Mouse (Mus musculus): Measurements from ENCODE around the gene Nat8f2. TPM values are rescaled to one million over a fixed set of nuclear protein-coding genes. Genes with fewer than 3 reads are reported as not detected.

The Nat8f2 gene
- polyA plus RNA-seq, 1 experiment from 2014 or later = not detected

- Histone ChIP-seq H3K4me3 (ENCODE audit: low read depth, low read length) (no peak overlapping the region), H3K9me3 (ENCODE audit: control insufficient read depth, low read length) (no peaks in the 10 kb centered on the region), H3K4me1 (replicated peaks; ENCODE audit: control insufficient read depth, insufficient read depth, low read length) (no peaks in the 10 kb centered on the region), H3K36me3 (ENCODE audit: control insufficient read depth, insufficient read depth, low read length) (no peaks in the 10 kb centered on the region), H3K4me2 (ENCODE audit: low read depth, low read length, severe bottlenecking) (no peak overlapping the region), H3K27ac (ENCODE audit: low read depth, low read length) (no peak overlapping the region), H3K27me3 (ENCODE audit: control insufficient read depth, insufficient read depth, low read length) (no peaks in the 10 kb centered on the region), H3K9ac (ENCODE audit: low read length) (no peak overlapping the region)
- ATAC-seq (replicated peaks; ENCODE audit: low FRiP score) (no peak), DNase-seq (ENCODE audit: low spot score) (no peak)
- 96% methylated on average over 1 of the region's 1 CpGs for WGBS
Measured at GRCm38 (mm10) chr6:85823382-85824090, 45.4 kb downstream of the Nat8f2 start.

GRCm38 (mm10) chr6:85822286-85822685 is 46.7 kb downstream of the Nat8f2 start:
- no peak overlapping the region for H3K9ac ChIP-seq (ENCODE audit: low read length)
- H3K9me3 ChIP-seq (ENCODE audit: control insufficient read depth, low read length) = no peaks in the 10 kb centered on the region
- no peak overlapping the region for H3K4me2 ChIP-seq (ENCODE audit: low read depth, low read length, severe bottlenecking)
- H3K4me3 ChIP-seq (ENCODE audit: low read depth, low read length) = no peak overlapping the region
- H3K36me3 ChIP-seq (ENCODE audit: control insufficient read depth, insufficient read depth, low read length) = no peaks in the 10 kb centered on the region
- H3K4me1 ChIP-seq (replicated peaks; ENCODE audit: control insufficient read depth, insufficient read depth, low read length) = no peaks in the 10 kb centered on the region
- DNase-seq (ENCODE audit: low spot score) = no peak
- H3K27ac ChIP-seq (ENCODE audit: low read depth, low read length) = no peak overlapping the region
- 85% methylated on average over 4 of the region's 4 CpGs for WGBS
- no peak for ATAC-seq (replicated peaks; ENCODE audit: low FRiP score)
- no peaks in the 10 kb centered on the region for H3K27me3 ChIP-seq (ENCODE audit: control insufficient read depth, insufficient read depth, low read length)

- ATAC-seq (replicated peaks; ENCODE audit: low FRiP score) = no peak
Measured at GRCm38 (mm10) chr6:85820837-85821236, 48.1 kb downstream of the Nat8f2 start, which contains the start of the genes Nat8f6 and Nat8f5. TSS of gene Nat8f6 (minus strand) at chr6:85820954. TSS of gene Nat8f5 (minus strand) at chr6:85820972.

GRCm38 (mm10) chr6:85818338-85818737 is 50.6 kb downstream of the Nat8f2 start:
- no peaks in the 10 kb centered on the region for H3K36me3 ChIP-seq (ENCODE audit: control insufficient read depth, insufficient read depth, low read length)
- no peak overlapping the region for H3K4me3 ChIP-seq (ENCODE audit: low read depth, low read length)
- no peaks in the 10 kb centered on the region for H3K4me1 ChIP-seq (replicated peaks; ENCODE audit: control insufficient read depth, insufficient read depth, low read length)
- H3K9ac ChIP-seq (ENCODE audit: low read length) = no peak overlapping the region
- no peak overlapping the region for H3K4me2 ChIP-seq (ENCODE audit: low read depth, low read length, severe bottlenecking)
- H3K9me3 ChIP-seq (ENCODE audit: control insufficient read depth, low read length) = no peaks in the 10 kb centered on the region
- no peak for ATAC-seq (replicated peaks; ENCODE audit: low FRiP score)
- 29% methylated on average over 1 of the region's 1 CpGs for WGBS
- H3K27ac ChIP-seq (ENCODE audit: low read depth, low read length) = no peak overlapping the region
- no peaks in the 10 kb centered on the region for H3K27me3 ChIP-seq (ENCODE audit: control insufficient read depth, insufficient read depth, low read length)
- no peak for DNase-seq (ENCODE audit: low spot score)

More at GRCm38 (mm10) chr6:85820837-85821236, 48.1 kb downstream of the Nat8f2 start, which contains the start of the genes Nat8f6 and Nat8f5:
- Histone ChIP-seq H3K4me3 (ENCODE audit: low read depth, low read length) (no peak within 1 kb of the TSS), H3K4me2 (ENCODE audit: low read depth, low read length, severe bottlenecking) (no peak within 1 kb of the TSS), H3K36me3 (ENCODE audit: control insufficient read depth, insufficient read depth, low read length) (no peaks in the 10 kb centered on the region), H3K9ac (ENCODE audit: low read length) (no peak within 1 kb of the TSS), H3K9me3 (ENCODE audit: control insufficient read depth, low read length) (no peaks in the 10 kb centered on the region), H3K27me3 (ENCODE audit: control insufficient read depth, insufficient read depth, low read length) (no peaks in the 10 kb centered on the region), H3K27ac (ENCODE audit: low read depth, low read length) (no peak within 1 kb of the TSS), H3K4me1 (replicated peaks; ENCODE audit: control insufficient read depth, insufficient read depth, low read length) (no peaks in the 10 kb centered on the region)
- 84% methylated on average over 5 of the region's 5 CpGs for WGBS
- DNase-seq (ENCODE audit: low spot score) = no peak

Other genes with a start within 250 kb of the Nat8f2 start
- gene Nat8f7, start 156.0 kb downstream of the Nat8f2 start, polyA plus RNA-seq (2014; fragmentation: Nextera tagmentation; extraction: Ambion mirVana) = not detected in 2 replicates
- 0.33 and 0.57 TPM in 2 replicates for gene Nat8f3, start 103.4 kb downstream of the Nat8f2 start, polyA plus RNA-seq (2014; fragmentation: Nextera tagmentation; extraction: Ambion mirVana)
- not detected in 2 replicates for gene Nat8f6, start 48.2 kb downstream of the Nat8f2 start, polyA plus RNA-seq (2014; fragmentation: Nextera tagmentation; extraction: Ambion mirVana)
- gene Nat8f5, start 48.2 kb downstream of the Nat8f2 start, polyA plus RNA-seq (2014; fragmentation: Nextera tagmentation; extraction: Ambion mirVana) = not detected in 2 replicates
- gene Nat8, start 37.1 kb downstream of the Nat8f2 start, polyA plus RNA-seq (2014; fragmentation: Nextera tagmentation; extraction: Ambion mirVana) = not detected in 2 replicates
- gene Nat8f4, start 35.7 kb upstream of the Nat8f2 start, polyA plus RNA-seq (2014; fragmentation: Nextera tagmentation; extraction: Ambion mirVana) = 7.0 and 7.5 TPM in 2 replicates
- 31.2 and 32.1 TPM in 2 replicates for gene Tprkb, start 42.7 kb upstream of the Nat8f2 start, polyA plus RNA-seq (2014; fragmentation: Nextera tagmentation; extraction: Ambion mirVana)
- 4.5 and 4.6 TPM in 2 replicates for gene Nat8f1, start 46.5 kb upstream of the Nat8f2 start, polyA plus RNA-seq (2014; fragmentation: Nextera tagmentation; extraction: Ambion mirVana)
- 45.0 and 56.1 TPM in 2 replicates for gene Dusp11, start 92.5 kb upstream of the Nat8f2 start, polyA plus RNA-seq (2014; fragmentation: Nextera tagmentation; extraction: Ambion mirVana)
- not detected in 2 replicates for gene Figla, start 147.0 kb upstream of the Nat8f2 start, polyA plus RNA-seq (2014; fragmentation: Nextera tagmentation; extraction: Ambion mirVana)
- 61.0 and 68.3 TPM in 2 replicates for gene Add2, start 159.5 kb upstream of the Nat8f2 start, polyA plus RNA-seq (2014; fragmentation: Nextera tagmentation; extraction: Ambion mirVana)

All from forebrain, embryonic 11.5 days (tissue).